Mouse (Mus musculus) gastrocnemius, adult 8-10 months (tissue): Measurements from ENCODE around the gene Arhgef9. TPM values are rescaled to one million over a fixed set of nuclear protein-coding genes. Genes with fewer than 3 reads are reported as not detected.

Experiments
- total RNA-seq, 4 experiments: library from RNA; stranded (reverse); gene quantifications; 2 replicates each; pipeline ENCODE4 v1.2.4; 2022

Gene Arhgef9
- total RNA-seq, 4 experiments from 2014 or later = 13.4 to 14.3 (median 14.0) TPM

Other genes with a start within 250 kb of the Arhgef9 start
- gene Spin4, start 170.2 kb downstream of the Arhgef9 start, total RNA-seq = under 1 TPM; 0.15 to 0.48 (median 0.18) TPM
- 1 to 10 TPM; 2.9 to 3.8 (median 3.3) TPM for gene Amer1, start 248.0 kb upstream of the Arhgef9 start, total RNA-seq